Comparison of ENCODE assay signal across 16 mouse cellular contexts in the genomic region with DNA sequence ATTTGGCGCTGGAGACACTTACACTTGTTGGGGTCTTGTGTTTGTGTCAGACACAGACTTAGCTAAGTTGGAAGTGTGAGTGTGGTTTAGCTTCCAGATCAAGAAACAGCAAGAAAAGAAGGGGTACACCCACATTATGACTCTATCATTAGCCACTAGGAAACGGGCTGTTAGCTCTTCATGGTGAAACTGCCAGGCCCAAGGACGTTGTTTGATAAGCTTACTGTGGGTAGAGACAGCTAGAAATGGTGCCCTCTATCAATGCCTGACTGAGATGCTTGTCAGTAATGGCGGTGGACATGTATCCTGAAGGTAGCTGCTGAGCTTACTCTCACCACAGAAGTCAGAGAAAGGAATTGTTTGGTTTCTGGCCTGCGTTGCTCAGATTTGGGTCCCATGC.
"Had no signal": no experiment of that assay in that cellular context is flagged by ENCODE, and none has a peak within 500 bp of the region (broad histone marks: within the 10 kb centered on the region; RNA-seq: fewer than 3 reads in every experiment).

No protein-coding gene starts in this region.

- H3K27ac ChIP-seq: left cerebral cortex, adult 2 months; limb, embryonic 10.5 days; midbrain, embryonic 12.5 days; neural tube, embryonic 13.5 days had no signal

- H3K36me3 ChIP-seq: limb, embryonic 10.5 days; midbrain, embryonic 12.5 days; neural tube, embryonic 13.5 days had no signal

- H3K4me3 ChIP-seq: left cerebral cortex, adult 2 months; limb, embryonic 10.5 days; megakaryocyte, embryonic 14.5 days; midbrain, embryonic 12.5 days; neural tube, embryonic 13.5 days had no signal

- H3K9ac ChIP-seq: midbrain, embryonic 12.5 days; neural tube, embryonic 13.5 days had no signal

- DNase-seq: kidney, adult 2 months; kidney, postnatal 25 days; lung, adult 18-20 months; lung, postnatal 36 days; retina, postnatal 1 day; right cerebral cortex, postnatal 4 days; spleen, adult 18-20 months; thymus, adult 18-20 months; thymus, postnatal 14 days had no signal

- H3K9me3 ChIP-seq: limb, embryonic 10.5 days; megakaryocyte, embryonic 14.5 days; midbrain, embryonic 12.5 days; neural tube, embryonic 13.5 days had no signal

- H3K27me3 ChIP-seq: megakaryocyte, embryonic 14.5 days; midbrain, embryonic 12.5 days; neural tube, embryonic 13.5 days had no signal

- ATAC-seq: intestine, embryonic 16.5 days; midbrain, embryonic 16.5 days had no signal

- H3K4me2 ChIP-seq: midbrain, embryonic 12.5 days; neural tube, embryonic 13.5 days had no signal
